Mouse (Mus musculus) liver, adult 2 months (tissue): ENCODE measurements at regions not wholly inside any gene's neighbourhood (a gene's known extent, or its start where the extent isn't known, plus 50 kb on each side); places are given as distances from the start of the nearest gene placed in this dataset.

Source experiments
- CTCF ChIP-seq: fragments of 200-500 bp; IDR thresholded peaks from 2 replicates; pipeline ENCODE4 v1.5.1; 2011; ENCODE audit warnings: low read depth, low read length, control low read depth
- POLR2A ChIP-seq: fragments of 200-500 bp; IDR thresholded peaks from 2 replicates; pipeline ENCODE4 v1.6.1; 2011; ENCODE audit warnings: low read length, control low read depth; ENCODE audit not compliant: insufficient read depth; ENCODE audit errors: extremely low read depth

DNA sequence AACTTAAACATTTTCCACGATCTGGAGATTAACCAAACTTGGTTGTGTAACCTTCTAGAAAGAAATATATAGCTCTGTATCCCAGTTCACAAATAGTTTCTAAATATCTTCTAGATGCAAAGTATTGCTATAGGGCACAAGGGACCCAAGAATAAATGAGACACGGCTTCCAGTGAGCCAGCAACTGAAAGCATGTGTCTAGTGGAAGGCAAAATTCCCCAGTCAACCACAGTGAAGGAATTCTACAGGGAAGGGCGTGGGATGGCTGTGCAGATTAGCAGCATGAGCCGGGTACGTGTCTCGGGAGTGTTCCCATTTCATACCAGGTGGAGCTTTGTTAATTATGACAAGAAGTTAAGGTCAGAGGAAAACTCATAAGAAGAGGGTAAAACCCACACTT, 449.0 kb upstream of the Kazn start:
- TF ChIP-seq CTCF = no peak
- TF ChIP-seq POLR2A = no peak
